In genomic region chr4:136369727-136370126, GRCm38 (mm10) we compare ENCODE assay signal across 8 mouse cellular contexts. TPM values are rescaled to one million over a fixed set of nuclear protein-coding genes. Genes with fewer than 3 reads are reported as not detected.
A peak's percentile ranks its signal among the peaks of the same experiment; 100 is the strongest.
DNase-seq lines count a peak whose midpoint lies in the region; ATAC-seq and TF ChIP-seq lines count a peak whose summit lies in the region.

No protein-coding gene starts in this region.

- H3K9me3 ChIP-seq in midbrain, embryonic 10.5 days (replicated peaks): no peaks in the 10 kb centered on the region
- H3K9me3 ChIP-seq in midbrain, embryonic 13.5 days: no peaks in the 10 kb centered on the region
- H3K9me3 ChIP-seq in lung, embryonic 14.5 days (ENCODE audit: low read depth, low read length): no peaks in the 10 kb centered on the region

- H3K36me3 ChIP-seq in midbrain, embryonic 10.5 days: no peaks in the 10 kb centered on the region
- H3K36me3 ChIP-seq in midbrain, embryonic 13.5 days: no peaks in the 10 kb centered on the region
- no peaks in the 10 kb centered on the region for H3K36me3 ChIP-seq in lung, embryonic 14.5 days (ENCODE audit: insufficient read depth)

- peak; percentile 80 for TF ChIP-seq CTCF in lung, embryonic 14.5 days (IDR thresholded peaks at IDR 0.05; ENCODE audit: low read depth)

- no peak overlapping the region for H3K4me2 ChIP-seq in midbrain, embryonic 13.5 days (replicated peaks)
- H3K4me2 ChIP-seq in lung, embryonic 14.5 days: no peak overlapping the region

- no peaks in the 10 kb centered on the region for H3K27me3 ChIP-seq in midbrain, embryonic 10.5 days (ENCODE audit: low read depth, poor library complexity, severe bottlenecking)
- no peaks in the 10 kb centered on the region for H3K27me3 ChIP-seq in midbrain, embryonic 13.5 days
- H3K27me3 ChIP-seq in lung, embryonic 14.5 days (ENCODE audit: insufficient read depth, low read length): no peaks in the 10 kb centered on the region

- H3K4me1 ChIP-seq in midbrain, embryonic 10.5 days: peaks cover 20% of the 10 kb centered on the region
- H3K4me1 ChIP-seq in midbrain, embryonic 13.5 days (replicated peaks): peaks cover 13% of the 10 kb centered on the region
- H3K4me1 ChIP-seq in lung, embryonic 14.5 days (ENCODE audit: insufficient read depth): no peaks in the 10 kb centered on the region

- 0 out of 2 replicates have a peak overlapping the region, but pooled peaks have one; percentile 23 for H3K27ac ChIP-seq in midbrain, embryonic 10.5 days (replicated peaks)
- H3K27ac ChIP-seq in midbrain, embryonic 13.5 days: no peak overlapping the region
- H3K27ac ChIP-seq in lung, embryonic 14.5 days (ENCODE audit: low read depth): no peak overlapping the region

- 4% methylated on average over 3 of the region's 3 CpGs for WGBS in midbrain, embryonic 10.5 days
- 4% methylated on average over 3 of the region's 3 CpGs for WGBS in midbrain, embryonic 13.5 days
- 0% methylated on average over 3 of the region's 3 CpGs for WGBS in lung, embryonic 14.5 days

- no peak overlapping the region for H3K4me3 ChIP-seq in midbrain, embryonic 10.5 days
- no peak overlapping the region for H3K4me3 ChIP-seq in midbrain, embryonic 13.5 days (replicated peaks)
- H3K4me3 ChIP-seq in lung, embryonic 14.5 days (ENCODE audit: low read depth, low read length): no peak overlapping the region

- ATAC-seq in midbrain, embryonic 13.5 days: no peak
- ATAC-seq in lung, embryonic 14.5 days (ENCODE audit: insufficient read depth): no peak

- DNase-seq in cerebellum, adult 11 months: peak; percentile 24
- DNase-seq in cerebellum, adult 11-12 months: no peak
- peak; percentile 51 for DNase-seq in midbrain, embryonic 10.5 days (ENCODE audit: low spot score)
- peak; percentile 40 for DNase-seq in cerebellum, adult 8-10 months
- DNase-seq in induced T-regulatory cell, adult 2 months (ENCODE audit: low read depth): peak; percentile 77
- DNase-seq in lung, embryonic 14.5 days: peak; percentile 88
- peak; percentile 6 to 47 for DNase-seq in spleen, postnatal 36 days (ENCODE audit: low spot score in 2 of 2)

- no peak overlapping the region for H3K9ac ChIP-seq in midbrain, embryonic 13.5 days (replicated peaks)
- H3K9ac ChIP-seq in lung, embryonic 14.5 days: no peak overlapping the region

RNA-seq across cellular contexts. Expression of gene Htr1d, which starts 53.6 kb away (rescaled TPM):
- polyA plus RNA-seq in midbrain, embryonic 10.5 days (2016; fragmentation: Nextera tagmentation; extraction: Ambion mirVana): 0.23 and 0.39 TPM in 2 replicates
- polyA plus RNA-seq in midbrain, embryonic 13.5 days (2015; fragmentation: Nextera tagmentation; extraction: Ambion mirVana): 0.19 and 0.52 TPM in 2 replicates
- 0.07 TPM in 1 of 2 replicates, not detected in the other for polyA plus RNA-seq in lung, embryonic 14.5 days (2014; fragmentation: Nextera tagmentation; extraction: Ambion mirVana)

RNA-seq across cellular contexts. Expression of gene Hnrnpr, which starts 59.0 kb away (rescaled TPM):
- 229 and 258 TPM in 2 replicates for polyA plus RNA-seq in midbrain, embryonic 10.5 days (2016; fragmentation: Nextera tagmentation; extraction: Ambion mirVana)
- 254 and 270 TPM in 2 replicates for polyA plus RNA-seq in midbrain, embryonic 13.5 days (2015; fragmentation: Nextera tagmentation; extraction: Ambion mirVana)
- 181 and 202 TPM in 2 replicates for polyA plus RNA-seq in lung, embryonic 14.5 days (2014; fragmentation: Nextera tagmentation; extraction: Ambion mirVana)
